Mouse (Mus musculus) gastrocnemius, adult 8-10 months (tissue): ENCODE results near the gene Ncor2. TPM values are rescaled to one million over a fixed set of nuclear protein-coding genes. Genes with fewer than 3 reads are reported as not detected.

ENCODE experiments used
- DNase-seq, 2 experiments: peaks; one replicate each; pipeline ENCODE4 v3.0.0; 2022; ENCODE audit warnings: low spot score in 2 of 2
- total RNA-seq, 4 experiments: library from RNA; stranded (reverse); gene quantifications; 2 replicates each; pipeline ENCODE4 v1.2.4; 2022

The Ncor2 gene
- total RNA-seq, 4 experiments from 2014 or later, result 93.5 to 117 (median 97.9) TPM

- DNase-seq, result peak in 1 of 2 experiments; percentile 36
These were observed 139.5 kb downstream of the Ncor2 start for GRCm38 (mm10) chr5:125039377-125040027.

GRCm38 (mm10) chr5:125036483-125036882 is 142.5 kb downstream of the Ncor2 start:
- no peak for DNase-seq

DNA sequence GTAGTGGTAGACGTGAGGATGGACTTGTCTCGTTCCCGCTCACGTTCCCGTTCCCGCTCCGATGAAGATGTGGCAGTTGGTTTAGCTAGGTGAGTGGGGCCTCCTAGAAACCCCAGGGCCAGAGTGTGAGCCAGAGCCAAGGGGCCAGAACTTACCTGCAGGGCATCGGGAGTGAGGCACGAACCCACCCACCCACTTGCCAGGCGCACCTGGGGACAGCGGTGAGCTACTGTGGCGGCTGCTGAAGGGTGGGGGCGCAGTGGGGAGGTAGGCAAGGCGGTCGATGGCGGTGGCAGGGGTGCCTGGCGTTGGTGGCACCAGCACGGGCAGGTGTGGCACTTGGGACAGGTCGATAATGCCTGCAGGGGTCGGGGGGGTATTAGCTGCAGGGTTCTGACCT is 150.1 kb downstream of the Ncor2 start:
- DNase-seq, result no peak

DNA sequence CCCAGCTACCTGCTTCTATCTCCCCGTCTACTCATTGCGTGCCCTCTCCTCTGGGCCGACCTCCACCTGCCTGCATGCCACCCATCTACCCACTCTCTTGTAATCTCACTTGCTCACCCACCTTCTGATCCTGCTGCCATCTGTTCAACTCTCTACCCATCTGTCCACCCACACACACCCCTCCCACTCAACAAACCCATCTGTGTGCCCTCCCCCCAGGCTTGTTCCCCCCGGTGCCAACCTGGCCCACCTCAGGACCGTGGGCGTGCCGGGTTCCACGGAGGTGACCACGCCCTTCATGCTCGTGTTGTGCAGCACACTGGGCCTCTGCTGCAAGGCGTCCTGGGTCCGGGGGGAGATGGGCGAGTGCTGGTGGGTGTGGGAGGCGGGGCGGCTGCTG is 150.6 kb downstream of the Ncor2 start:
- no peak for DNase-seq

DNA sequence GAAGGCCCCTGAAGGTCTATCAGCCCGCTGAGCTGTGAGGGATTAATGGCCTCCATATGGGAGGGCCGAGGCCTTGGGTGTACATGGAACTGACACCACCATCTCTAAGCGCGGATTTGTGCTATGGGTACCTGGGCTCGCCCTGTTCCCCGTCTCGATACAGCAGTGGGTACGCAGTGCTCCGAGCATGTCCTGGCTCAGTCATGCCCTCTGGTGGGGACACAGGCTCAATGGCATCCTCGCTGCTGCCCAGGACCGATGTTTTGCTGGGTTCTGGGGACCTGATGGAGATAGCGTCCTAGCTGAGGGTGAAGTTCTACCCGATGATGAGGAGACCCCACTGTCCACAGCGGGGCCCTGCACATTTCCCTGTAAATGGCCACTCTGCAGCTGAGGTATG is 155.0 kb downstream of the Ncor2 start:
- no peak for DNase-seq

- peak; percentile 87 to 93 for DNase-seq
These were observed 157.7 kb downstream of the Ncor2 start for GRCm38 (mm10) chr5:125021298-125021697.

GRCm38 (mm10) chr5:125019099-125019498 is 159.9 kb downstream of the Ncor2 start:
- no peak for DNase-seq

- DNase-seq, result no peak
These were observed 161.7 kb downstream of the Ncor2 start for GRCm38 (mm10) chr5:125017332-125017731.

DNA sequence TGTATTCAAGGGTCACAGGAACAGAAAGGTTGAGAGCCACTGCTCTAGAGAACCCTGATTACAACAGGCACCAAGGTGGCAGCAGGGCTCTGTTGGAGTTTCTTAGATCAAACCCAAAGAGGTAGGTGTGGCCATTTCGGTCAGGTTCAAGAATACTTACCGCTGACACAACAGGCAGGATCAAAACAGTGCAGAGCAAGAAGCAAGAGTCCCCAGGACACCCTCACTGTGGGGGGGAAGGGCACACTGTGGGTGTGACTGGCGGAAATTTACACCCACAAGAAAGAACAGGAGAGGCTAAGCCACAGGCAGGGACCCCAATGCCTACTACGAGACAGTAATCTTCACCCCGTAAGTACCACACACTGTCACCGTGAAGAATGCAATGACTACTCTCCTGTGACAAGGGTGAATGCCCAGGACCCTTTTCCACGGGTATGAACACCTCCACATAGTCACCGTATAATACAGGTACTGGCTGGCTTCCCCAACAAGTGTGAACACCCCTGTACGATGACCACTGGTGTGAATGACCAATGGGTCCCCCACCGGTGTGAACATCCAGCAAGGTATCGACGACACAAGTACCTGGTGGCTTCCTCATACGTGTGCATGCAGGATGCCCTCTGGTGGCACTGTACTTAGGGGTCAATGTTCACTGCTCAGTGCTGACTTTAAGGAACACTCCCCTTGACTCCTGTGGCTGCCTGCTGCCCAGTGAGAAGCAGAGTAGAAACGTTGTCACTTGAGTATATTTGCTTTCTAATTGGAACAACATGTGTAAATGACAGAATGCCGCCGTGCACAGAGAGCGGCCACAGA is 162.4 kb downstream of the Ncor2 start:
- DNase-seq, result no peak

GRCm38 (mm10) chr5:125015576-125015975 is 163.4 kb downstream of the Ncor2 start:
- DNase-seq, result no peak

- DNase-seq, result no peak
These were observed 164.0 kb downstream of the Ncor2 start for GRCm38 (mm10) chr5:125015066-125015465.

DNA sequence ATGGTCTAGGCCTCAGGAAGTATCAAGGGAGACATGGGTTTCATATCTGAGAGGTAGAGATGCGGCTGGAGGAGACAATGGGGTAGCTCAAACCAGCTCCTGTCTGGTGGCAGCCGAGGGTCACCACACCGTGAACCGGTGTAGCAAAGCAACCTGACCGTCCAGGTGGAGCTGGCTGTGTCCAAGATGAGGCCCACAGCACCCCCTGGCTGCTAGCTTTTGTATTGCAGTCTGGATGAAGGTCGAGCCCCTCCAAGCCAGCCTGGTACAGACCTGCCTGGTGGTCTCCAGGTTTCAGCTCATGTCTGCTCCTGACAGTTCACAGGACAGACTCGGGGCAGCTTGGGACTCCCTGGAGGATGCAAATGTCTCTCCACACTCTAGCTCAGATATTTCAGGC is 164.5 kb downstream of the Ncor2 start:
- peak; percentile 37 to 45 for DNase-seq

DNA sequence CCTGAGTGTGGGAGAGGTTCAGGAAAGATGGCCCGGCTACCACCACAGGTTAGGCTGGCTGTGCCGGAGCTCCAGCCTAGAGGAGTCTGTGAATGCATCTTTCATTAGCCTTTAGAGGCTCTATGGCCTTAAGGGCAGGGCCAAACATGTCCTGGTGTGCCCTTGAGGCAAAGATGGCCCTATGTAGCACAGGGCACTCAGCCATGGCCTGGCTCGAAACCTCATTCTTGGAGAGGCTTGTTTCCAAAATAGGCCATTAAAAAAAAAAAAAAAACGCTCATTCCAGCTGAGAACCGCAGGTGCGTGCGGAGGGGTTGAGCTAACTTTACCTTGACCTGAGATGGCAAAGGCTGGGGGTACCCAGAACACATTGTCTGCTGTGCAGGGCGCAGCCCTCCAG is 167.4 kb downstream of the Ncor2 start:
- no peak for DNase-seq

DNA sequence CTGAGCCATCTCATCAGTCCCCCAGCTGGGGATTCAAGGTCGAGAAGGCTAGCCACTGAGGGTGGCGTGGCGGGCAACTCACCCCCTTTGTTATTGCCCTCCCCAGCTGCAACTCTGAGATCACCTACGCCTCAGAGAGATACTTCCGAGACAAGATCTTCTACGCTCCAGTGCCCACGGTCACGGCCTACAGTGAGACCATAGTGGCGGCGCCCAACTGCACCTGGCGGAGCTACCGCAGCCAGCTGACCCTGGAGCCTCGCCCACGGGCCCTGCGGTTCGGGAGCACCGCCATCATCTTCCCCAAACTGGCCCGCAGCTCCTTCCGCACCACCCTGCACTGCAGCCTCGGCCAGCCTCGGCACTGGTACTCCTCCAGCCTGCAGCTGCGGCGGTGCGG is 167.9 kb downstream of the Ncor2 start:
- no peak for DNase-seq

GRCm38 (mm10) chr5:125006896-125007295 is 172.1 kb downstream of the Ncor2 start:
- no peak for DNase-seq

DNA sequence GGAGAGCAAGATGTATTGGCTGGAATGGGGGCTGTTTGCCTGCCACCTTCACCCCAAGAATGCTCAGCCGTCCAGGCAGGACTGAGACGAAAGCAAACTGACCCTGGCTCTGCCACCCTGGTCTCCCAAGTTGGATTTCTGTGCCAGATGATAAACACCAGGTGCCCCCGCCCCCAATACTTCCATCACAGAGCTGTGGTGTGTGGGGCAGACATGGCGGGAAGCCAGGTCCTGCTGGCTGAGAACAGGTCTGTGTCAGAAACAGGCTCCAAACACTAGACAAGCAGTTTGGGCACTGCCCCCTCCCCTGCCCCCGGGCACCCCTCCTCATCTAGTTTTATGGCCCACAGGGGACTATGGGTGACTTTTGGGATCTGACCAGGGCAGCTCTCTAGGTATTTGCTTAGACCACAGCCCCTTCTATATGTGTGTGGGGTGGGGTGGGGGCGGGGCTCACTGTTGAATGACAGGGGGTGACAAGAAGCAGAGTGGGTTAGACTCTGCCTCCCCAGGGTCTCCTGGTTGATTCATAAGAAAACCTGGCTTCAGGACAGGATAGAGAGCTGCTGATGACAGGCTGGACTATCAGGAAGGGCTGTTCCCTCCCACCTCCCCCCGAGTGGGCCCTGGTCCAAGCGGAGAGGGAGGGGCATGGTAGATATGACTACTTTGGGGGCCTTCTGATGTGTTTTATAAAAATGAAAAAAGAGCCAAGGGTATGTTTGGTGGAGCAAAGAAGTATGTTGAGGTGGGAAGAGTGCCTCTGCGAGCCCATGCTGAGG is 173.0 kb downstream of the Ncor2 start:
- no peak for DNase-seq

- no peak for DNase-seq
These were observed 175.2 kb downstream of the Ncor2 start for GRCm38 (mm10) chr5:125003873-125004255.

DNA sequence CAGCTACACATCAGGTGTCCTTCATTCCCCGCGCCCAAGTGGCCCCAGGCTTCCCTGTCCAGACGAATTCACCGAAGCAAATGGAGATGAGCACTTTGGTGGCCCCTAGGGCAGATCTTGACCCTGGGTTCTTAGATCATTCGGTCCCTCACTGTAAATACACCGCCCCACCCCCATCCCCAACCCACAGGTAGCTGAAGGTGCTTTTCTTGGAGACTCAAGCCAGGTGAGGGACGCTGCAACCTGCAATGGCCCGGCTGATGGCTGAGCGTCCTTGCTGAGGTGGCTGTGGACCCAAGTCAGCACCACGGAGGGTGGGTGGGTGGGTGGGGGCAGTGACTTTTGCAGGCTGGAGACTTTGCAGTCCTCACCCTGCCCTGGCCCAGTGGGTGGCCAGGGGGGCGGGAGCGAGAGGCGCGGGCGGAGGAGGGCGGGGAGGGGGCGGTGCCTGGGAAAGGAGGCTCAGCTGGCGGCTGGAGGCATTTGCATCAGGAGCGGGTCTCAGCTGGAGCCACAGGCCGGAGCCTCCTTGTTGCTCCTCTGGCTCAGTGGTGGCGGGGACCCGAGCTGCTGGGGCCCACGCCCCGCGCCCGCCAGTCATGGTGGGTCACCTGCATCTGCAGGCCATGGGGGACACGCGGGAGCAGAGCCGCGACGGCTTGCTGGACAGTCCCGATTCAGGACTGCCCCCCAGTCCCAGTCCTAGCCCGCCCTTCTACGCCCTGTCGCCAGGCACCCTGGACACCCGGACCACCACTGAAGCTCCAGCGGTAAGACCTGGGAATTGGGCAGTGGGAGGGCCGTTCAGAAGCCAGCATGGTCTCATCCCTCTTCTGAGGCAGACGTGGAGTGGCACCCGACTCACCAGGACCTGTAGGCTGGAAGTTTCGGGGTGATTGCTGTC is 175.8 kb downstream of the Ncor2 start, which contains the start of gene Rflna:
TSS of gene Rflna (plus strand) at position 253 of the 904 bp plus-strand sequence.
- no peak for DNase-seq

GRCm38 (mm10) chr5:125000756-125001250 is 178.2 kb downstream of the Ncor2 start:
- DNase-seq, result no peak

DNA sequence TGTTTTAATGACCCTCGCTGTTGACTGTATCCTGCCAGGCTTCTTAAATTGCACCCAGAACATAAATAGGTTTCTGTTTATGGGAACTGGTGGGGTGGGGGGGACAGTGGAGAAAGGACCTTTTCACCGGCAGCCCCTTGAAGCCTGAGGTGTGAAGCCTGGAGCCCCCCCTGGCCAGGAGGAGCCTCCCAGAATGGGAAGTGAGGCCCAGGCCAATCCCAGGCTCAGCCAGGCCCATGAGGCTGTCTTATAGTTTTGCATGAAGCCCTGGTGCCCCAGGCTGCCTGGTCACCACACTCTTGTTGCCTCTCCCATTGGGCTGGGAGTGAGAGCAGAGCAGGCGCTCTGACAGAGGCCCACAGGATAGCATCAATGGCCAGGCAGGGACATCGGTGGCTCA is 181.1 kb downstream of the Ncor2 start:
- no peak for DNase-seq

DNA sequence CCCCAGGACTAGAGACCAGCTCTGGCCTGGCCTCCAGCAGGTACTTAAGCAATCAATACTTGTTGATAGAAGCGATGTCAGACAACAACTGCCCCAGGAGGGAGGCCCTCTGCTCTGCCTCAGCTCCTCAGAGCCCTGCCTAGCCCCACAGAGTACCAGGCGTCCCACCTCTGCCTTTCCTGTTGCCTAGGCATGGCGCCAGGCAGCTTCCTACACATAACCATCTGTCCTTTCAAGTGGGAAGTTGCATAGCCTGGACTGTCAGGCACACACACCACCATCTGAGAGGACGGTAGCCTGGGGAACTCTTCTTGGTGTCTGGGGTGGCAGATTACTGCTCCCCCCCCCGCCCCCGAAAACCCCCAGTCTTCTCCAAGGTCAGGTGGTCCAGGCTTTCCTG is 182.2 kb downstream of the Ncor2 start:
- DNase-seq, result no peak
